Mouse (Mus musculus): ENCODE data around the gene Cd37.

DNA sequence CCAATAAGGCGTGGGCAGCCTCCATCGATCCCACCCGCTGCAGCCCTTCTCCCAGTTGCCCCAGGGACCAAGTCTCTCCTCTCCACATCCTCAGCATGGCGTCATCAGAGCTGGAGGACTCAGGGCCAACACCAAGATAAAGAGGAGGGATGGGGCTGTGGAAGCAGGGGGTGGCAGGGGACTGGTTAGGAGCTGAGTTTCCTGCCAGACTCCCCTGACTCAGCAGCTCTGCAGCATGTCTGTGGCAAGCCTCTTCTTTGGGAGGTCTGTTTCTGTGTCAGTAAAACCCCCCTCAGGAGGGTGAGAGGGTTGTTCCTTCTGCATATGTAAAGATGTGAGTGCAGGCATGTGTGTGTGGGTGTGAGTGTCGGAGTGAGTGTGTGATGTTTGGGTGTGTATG lies 41.9 kb downstream of the Cd37 start:
- no peak for TF ChIP-seq POLR2A (IDR thresholded peaks at IDR 0.05; ENCODE audit: extremely low read depth, insufficient read depth, low read length)
- TF ChIP-seq CTCF (IDR thresholded peaks at IDR 0.05; ENCODE audit: low read depth, low read length): no peak

All from liver, adult 2 months (tissue).